Mouse (Mus musculus) embryonic facial prominence, embryonic 13.5 days (tissue): ENCODE measurements at regions not wholly inside any gene's neighbourhood (a gene's known extent, or its start where the extent isn't known, plus 50 kb on each side); places are given as distances from the start of the nearest gene placed in this dataset.
"Not testable (repeated sequence)": the region's sequence is repeated elsewhere in the genome, so short reads cannot be mapped to it uniquely, and the experiment has no call there.

Source experiments
- ATAC-seq: fragments of 200-750 bp; cut with Nextera tagmentation; 2 replicates; pipeline ENCODE4 v1.8.0; 2017; ENCODE audit warnings: low read depth; ENCODE audit not compliant: insufficient number of reproducible peaks, insufficient read depth, low FRiP score, low TSS enrichment
- H3K27ac ChIP-seq: fragments of 300-500 bp; sonication (generic); 2 replicates; pipeline ENCODE4 v1.5.1; 2015; ENCODE audit warnings: moderate library complexity, mild to moderate bottlenecking, inconsistent platforms
- H3K27me3 ChIP-seq: fragments of 300-500 bp; sonication (generic); 2 replicates; pipeline ENCODE4 v1.6.1; 2015; ENCODE audit warnings: mild to moderate bottlenecking, inconsistent platforms
- H3K36me3 ChIP-seq: fragments of 300-500 bp; sonication (generic); 2 replicates; pipeline ENCODE4 v1.6.1; 2015; ENCODE audit warnings: mild to moderate bottlenecking, inconsistent platforms
- H3K4me1 ChIP-seq: fragments of 300-500 bp; sonication (generic); 2 replicates; pipeline ENCODE4 v1.6.1; 2015; ENCODE audit warnings: inconsistent platforms
- H3K4me2 ChIP-seq: fragments of 300-500 bp; sonication (generic); 2 replicates; pipeline ENCODE4 v1.6.1; 2015; ENCODE audit warnings: moderate library complexity, mild to moderate bottlenecking, inconsistent platforms
- H3K4me3 ChIP-seq: fragments of 300-500 bp; sonication (generic); 2 replicates; pipeline ENCODE4 v1.5.1; 2015; ENCODE audit warnings: mild to moderate bottlenecking, inconsistent platforms
- H3K9ac ChIP-seq: fragments of 300-500 bp; sonication (generic); 2 replicates; pipeline ENCODE4 v1.6.1; 2015; ENCODE audit warnings: mild to moderate bottlenecking, inconsistent platforms
- H3K9me3 ChIP-seq: fragments of 300-500 bp; sonication (generic); 2 replicates; pipeline ENCODE4 v1.6.1; 2016; ENCODE audit warnings: inconsistent platforms
- WGBS: fragments of 180-500 bp; shearing (Covaris S2); methylation state at CpG from one replicate; pipeline ENCODE4 v1.1.7; 2015; ENCODE audit warnings: mixed read lengths; 5-methylcytosine and 5-hydroxymethylcytosine counted together

- H3K4me1 ChIP-seq = no peaks in the 10 kb centered on the region
- no peak overlapping the region for H3K4me3 ChIP-seq
- H3K9me3 ChIP-seq = no peaks in the 10 kb centered on the region
- H3K27me3 ChIP-seq = no peaks in the 10 kb centered on the region
- H3K27ac ChIP-seq = no peak overlapping the region
- ATAC-seq = no peak
- WGBS = 88% methylated on average over 6 of the region's 6 CpGs
- no peaks in the 10 kb centered on the region for H3K36me3 ChIP-seq
- no peak overlapping the region for H3K9ac ChIP-seq
- no peak overlapping the region for H3K4me2 ChIP-seq
These were observed 115.4 kb downstream of the Dmrta2 start for GRCm38 (mm10) chr4:110093040-110093820.

GRCm38 (mm10) chr4:110094541-110094940 is 116.7 kb downstream of the Dmrta2 start:
- no peak for ATAC-seq
- Histone ChIP-seq H3K4me3 (no peak overlapping the region), H3K9ac (no peak overlapping the region), H3K27me3 (no peaks in the 10 kb centered on the region), H3K4me2 (no peak overlapping the region), H3K27ac (no peak overlapping the region), H3K4me1 (no peaks in the 10 kb centered on the region), H3K36me3 (no peaks in the 10 kb centered on the region), H3K9me3 (no peaks in the 10 kb centered on the region)
- WGBS = 85% methylated on average over 1 of the region's 1 CpGs

- Histone ChIP-seq H3K36me3 (no peaks in the 10 kb centered on the region), H3K27ac (no peak overlapping the region), H3K9me3 (no peaks in the 10 kb centered on the region), H3K4me1 (no peaks in the 10 kb centered on the region), H3K4me2 (no peak overlapping the region), H3K9ac (no peak overlapping the region), H3K27me3 (no peaks in the 10 kb centered on the region), H3K4me3 (no peak overlapping the region)
- no peak for ATAC-seq
- WGBS = 74% methylated on average over 11 of the region's 11 CpGs
These were observed 118.1 kb downstream of the Dmrta2 start for GRCm38 (mm10) chr4:110095760-110096593.

- H3K27ac ChIP-seq, H3K9ac ChIP-seq, H3K4me3 ChIP-seq, H3K9me3 ChIP-seq, ATAC-seq, H3K4me1 ChIP-seq, H3K4me2 ChIP-seq, H3K36me3 ChIP-seq, H3K27me3 ChIP-seq: not testable (repeated sequence)
- 94% methylated on average over 7 of the region's 7 CpGs for WGBS
These were observed 126.3 kb downstream of the Dmrta2 start for GRCm38 (mm10) chr4:110104119-110104518.

GRCm38 (mm10) chr4:110106620-110107243 is 128.9 kb downstream of the Dmrta2 start:
- no peaks in the 10 kb centered on the region for H3K27me3 ChIP-seq
- H3K4me1 ChIP-seq = no peaks in the 10 kb centered on the region
- H3K27ac ChIP-seq = no peak overlapping the region
- ATAC-seq = no peak
- no peak overlapping the region for H3K4me2 ChIP-seq
- 81% methylated on average over 7 of the region's 7 CpGs for WGBS
- no peaks in the 10 kb centered on the region for H3K9me3 ChIP-seq
- H3K36me3 ChIP-seq = no peaks in the 10 kb centered on the region
- no peak overlapping the region for H3K9ac ChIP-seq
- H3K4me3 ChIP-seq = no peak overlapping the region

- no peak for ATAC-seq
- Histone ChIP-seq H3K36me3 (no peaks in the 10 kb centered on the region), H3K4me1 (peaks cover 9% of the 10 kb centered on the region), H3K4me2 (no peak overlapping the region), H3K9ac (no peak overlapping the region), H3K27me3 (no peaks in the 10 kb centered on the region), H3K4me3 (no peak overlapping the region), H3K9me3 (no peaks in the 10 kb centered on the region), H3K27ac (no peak overlapping the region)
- 19% methylated on average over 9 of the region's 9 CpGs for WGBS
These were observed 141.6 kb downstream of the Dmrta2 start for GRCm38 (mm10) chr4:110119438-110119837.

GRCm38 (mm10) chr4:110119874-110120273 is 142.0 kb downstream of the Dmrta2 start:
- H3K4me1 ChIP-seq = peaks cover 9% of the 10 kb centered on the region
- no peaks in the 10 kb centered on the region for H3K9me3 ChIP-seq
- no peaks in the 10 kb centered on the region for H3K27me3 ChIP-seq
- no peak for ATAC-seq
- no peak overlapping the region for H3K9ac ChIP-seq
- H3K4me3 ChIP-seq = no peak overlapping the region
- no peaks in the 10 kb centered on the region for H3K36me3 ChIP-seq
- 14% methylated on average over 3 of the region's 3 CpGs for WGBS
- H3K27ac ChIP-seq = no peak overlapping the region
- H3K4me2 ChIP-seq = no peak overlapping the region

- Histone ChIP-seq H3K9ac (no peak overlapping the region), H3K4me1 (peaks cover 9% of the 10 kb centered on the region), H3K36me3 (no peaks in the 10 kb centered on the region), H3K4me2 (no peak overlapping the region), H3K27ac (no peak overlapping the region), H3K9me3 (no peaks in the 10 kb centered on the region), H3K27me3 (no peaks in the 10 kb centered on the region), H3K4me3 (no peak overlapping the region)
- 47% methylated on average over 9 of the region's 9 CpGs for WGBS
- no peak for ATAC-seq
These were observed 142.9 kb downstream of the Dmrta2 start for GRCm38 (mm10) chr4:110120761-110121160.

- H3K36me3 ChIP-seq = no peaks in the 10 kb centered on the region
- ATAC-seq = no peak
- H3K4me1 ChIP-seq = peaks cover 9% of the 10 kb centered on the region
- H3K4me3 ChIP-seq = no peak overlapping the region
- no peak overlapping the region for H3K9ac ChIP-seq
- 42% methylated on average over 5 of the region's 5 CpGs for WGBS
- no peak overlapping the region for H3K4me2 ChIP-seq
- no peaks in the 10 kb centered on the region for H3K9me3 ChIP-seq
- H3K27me3 ChIP-seq = no peaks in the 10 kb centered on the region
- H3K27ac ChIP-seq = no peak overlapping the region
These were observed 143.6 kb downstream of the Dmrta2 start for GRCm38 (mm10) chr4:110121447-110121846.

- peaks cover 5% of the 10 kb centered on the region for H3K4me1 ChIP-seq
- H3K27me3 ChIP-seq = no peaks in the 10 kb centered on the region
- no peaks in the 10 kb centered on the region for H3K36me3 ChIP-seq
- 10% methylated on average over 6 of the region's 6 CpGs for WGBS
- no peak overlapping the region for H3K4me3 ChIP-seq
- H3K27ac ChIP-seq = no peak overlapping the region
- H3K9ac ChIP-seq = no peak overlapping the region
- H3K9me3 ChIP-seq = no peaks in the 10 kb centered on the region
- no peak overlapping the region for H3K4me2 ChIP-seq
- ATAC-seq = no peak
These were observed 147.4 kb downstream of the Dmrta2 start for GRCm38 (mm10) chr4:110125067-110125784.

- Histone ChIP-seq H3K27me3 (no peaks in the 10 kb centered on the region), H3K4me3 (no peak overlapping the region), H3K9ac (no peak overlapping the region), H3K27ac (no peak overlapping the region), H3K4me2 (no peak overlapping the region), H3K9me3 (no peaks in the 10 kb centered on the region), H3K4me1 (no peaks in the 10 kb centered on the region), H3K36me3 (no peaks in the 10 kb centered on the region)
- ATAC-seq = no peak
- WGBS = 59% methylated on average over 3 of the region's 3 CpGs
These were observed 150.2 kb downstream of the Dmrta2 start for GRCm38 (mm10) chr4:110127941-110128520.
